Mouse (Mus musculus) olfactory bulb, adult 2 months (tissue): ENCODE measurements at regions not wholly inside any gene's neighbourhood (a gene's known extent, or its start where the extent isn't known, plus 50 kb on each side); places are given as distances from the start of the nearest gene placed in this dataset.
"Not testable (repeated sequence)": the region's sequence is repeated elsewhere in the genome, so short reads cannot be mapped to it uniquely, and the experiment has no call there.

Experiments used
- H3K27ac ChIP-seq: fragments of 200-500 bp; 2 replicates; pipeline ENCODE4 v1.5.1; 2012; ENCODE audit warnings: low read depth, low read length; ENCODE audit not compliant: insufficient read depth
- H3K4me1 ChIP-seq: fragments of 200-500 bp; 2 replicates; pipeline ENCODE4 v1.6.1; 2012; ENCODE audit warnings: low read length; ENCODE audit not compliant: control insufficient read depth, insufficient read depth
- H3K4me3 ChIP-seq: fragments of 200-500 bp; 2 replicates; pipeline ENCODE4 v1.5.1; 2012; ENCODE audit warnings: mild to moderate bottlenecking, low read depth, low read length, moderate library complexity; ENCODE audit not compliant: insufficient read depth
- CTCF ChIP-seq: fragments of 200-500 bp; IDR thresholded peaks from 2 replicates; pipeline ENCODE4 v1.5.1; 2012; ENCODE audit warnings: low read depth, mild to moderate bottlenecking, low read length, moderate library complexity; ENCODE audit not compliant: insufficient read depth
- POLR2A ChIP-seq: fragments of 200-500 bp; IDR thresholded peaks from 2 replicates; pipeline ENCODE4 v1.6.1; 2012; ENCODE audit warnings: mild to moderate bottlenecking, low read depth, low read length, moderate library complexity; ENCODE audit not compliant: insufficient read depth
- WGBS: fragments of 180-500 bp; shearing (Covaris S2); methylation state at CpG from one replicate; pipeline ENCODE4 v1.1.7; 2018; 5-methylcytosine and 5-hydroxymethylcytosine counted together

DNA sequence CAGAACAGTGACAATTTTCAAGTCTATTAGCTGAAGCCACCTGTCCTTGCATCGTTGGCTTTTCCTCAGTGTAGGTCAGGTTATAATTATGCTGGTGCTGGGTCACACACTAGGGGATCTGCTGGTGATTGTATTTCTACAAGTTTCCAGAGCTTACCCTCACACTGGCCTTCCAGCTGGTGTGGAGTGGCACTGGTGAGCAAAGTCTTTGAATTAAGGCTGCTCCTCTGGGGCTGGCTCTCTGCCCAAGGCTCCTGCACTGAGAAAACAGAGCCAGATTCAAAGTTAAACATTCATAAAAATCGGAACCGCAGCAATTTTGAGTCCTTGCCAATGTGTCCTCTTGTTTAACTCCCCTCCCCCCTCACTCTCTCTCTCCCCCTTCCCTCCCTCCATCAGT lies 75.7 kb upstream of the Creb5 start:
- TF ChIP-seq POLR2A, result no peak
- TF ChIP-seq CTCF, result no peak
- H3K4me3 ChIP-seq, result no peak overlapping the region
- no peaks in the 10 kb centered on the region for H3K4me1 ChIP-seq
- H3K27ac ChIP-seq, result no peak overlapping the region
- 16% methylated on average over 3 of the region's 3 CpGs for WGBS

- TF ChIP-seq POLR2A, result no peak
- no peak for TF ChIP-seq CTCF
- Histone ChIP-seq H3K4me3 (no peak overlapping the region), H3K27ac (no peak overlapping the region), H3K4me1 (no peaks in the 10 kb centered on the region)
- 84% methylated on average over 6 of the region's 6 CpGs for WGBS
Measured at GRCm38 (mm10) chr6:53209398-53209797, 77.7 kb upstream of the Creb5 start.

- Histone ChIP-seq H3K4me3 (no peak overlapping the region), H3K4me1 (no peaks in the 10 kb centered on the region), H3K27ac (no peak overlapping the region)
- no peak for TF ChIP-seq CTCF
- no peak for TF ChIP-seq POLR2A
- WGBS, result 57% methylated on average over 3 of the region's 3 CpGs
Measured at GRCm38 (mm10) chr6:53208474-53208873, 78.6 kb upstream of the Creb5 start.

- TF ChIP-seq POLR2A (no peak), CTCF (no peak)
- H3K4me3 ChIP-seq, result no peak overlapping the region
- WGBS, result 90% methylated on average over 5 of the region's 5 CpGs
- no peaks in the 10 kb centered on the region for H3K4me1 ChIP-seq
- no peak overlapping the region for H3K27ac ChIP-seq
Measured at GRCm38 (mm10) chr6:53207781-53208180, 79.3 kb upstream of the Creb5 start.

DNA sequence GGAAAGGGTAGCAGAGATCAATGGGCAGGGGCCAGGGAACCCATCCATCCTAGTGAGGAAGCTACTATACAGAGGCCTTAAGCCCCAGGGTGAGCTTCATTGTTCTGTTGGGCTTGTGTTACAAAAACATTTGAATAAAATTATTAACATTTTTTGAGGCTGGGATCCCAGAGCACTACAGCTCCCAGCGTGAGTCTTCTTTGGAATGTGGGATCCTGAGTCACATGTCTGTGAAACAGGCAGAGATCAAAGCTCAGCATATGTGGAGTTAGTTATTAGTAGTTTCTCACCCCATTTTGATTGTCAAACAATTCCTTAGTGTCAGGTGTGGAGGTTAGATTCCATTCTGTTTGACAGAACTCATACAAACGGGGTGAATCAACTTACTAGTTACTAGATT lies 79.7 kb upstream of the Creb5 start:
- Histone ChIP-seq H3K4me1 (no peaks in the 10 kb centered on the region), H3K4me3 (no peak overlapping the region), H3K27ac (no peak overlapping the region)
- WGBS, result 86% methylated on average over 2 of the region's 2 CpGs
- no peak for TF ChIP-seq POLR2A
- no peak for TF ChIP-seq CTCF

DNA sequence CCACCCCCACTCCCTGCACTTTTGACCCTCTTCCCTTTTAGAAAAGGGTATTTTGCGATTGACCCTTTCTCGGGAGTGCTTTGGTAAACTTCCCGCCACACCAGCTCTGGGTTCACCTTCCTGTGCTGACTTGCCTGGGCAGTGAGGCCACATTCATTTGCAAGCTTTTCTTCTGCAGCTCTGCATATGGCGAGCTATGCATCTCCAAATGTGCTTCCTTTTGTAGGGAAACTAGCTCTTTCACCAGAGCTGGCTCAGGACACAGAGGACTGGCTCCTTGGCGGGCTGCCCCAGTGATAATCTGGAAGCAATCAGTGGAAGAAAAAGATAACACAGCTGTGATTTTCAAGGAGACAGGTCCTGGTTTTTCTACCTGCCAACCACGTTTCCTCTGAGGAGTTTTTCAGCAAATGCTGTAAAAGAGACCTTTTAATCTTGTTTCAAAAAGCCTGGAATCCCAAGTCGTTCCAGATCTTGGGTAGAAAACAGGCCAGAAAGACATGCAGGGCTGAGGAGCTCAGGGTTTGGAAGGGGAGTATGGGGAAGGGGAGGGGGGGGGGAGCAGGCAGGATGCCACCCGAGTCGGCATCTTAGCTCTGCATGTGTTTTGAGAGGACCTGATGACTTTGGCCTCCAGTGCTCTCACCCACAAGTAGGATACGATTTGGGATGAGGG lies 85.7 kb upstream of the Creb5 start:
- no peak overlapping the region for H3K4me3 ChIP-seq
- H3K27ac ChIP-seq, result no peak overlapping the region
- 49% methylated on average over 10 of the region's 10 CpGs for WGBS
- H3K4me1 ChIP-seq, result peaks cover 4% of the 10 kb centered on the region; the same call in 1 of the 2 replicates
- TF ChIP-seq CTCF (no peak), POLR2A (no peak)

GRCm38 (mm10) chr6:53199474-53199873 lies 87.6 kb upstream of the Creb5 start:
- Histone ChIP-seq H3K27ac (no peak overlapping the region), H3K4me3 (no peak overlapping the region), H3K4me1 (peaks cover 4% of the 10 kb centered on the region; the same call in 1 of the 2 replicates)
- WGBS, result 56% methylated on average over 2 of the region's 2 CpGs
- TF ChIP-seq POLR2A (no peak), CTCF (no peak)

- not testable (repeated sequence) for H3K4me1 ChIP-seq, H3K27ac ChIP-seq, H3K4me3 ChIP-seq
- WGBS, result 96% methylated on average over 17 of the region's 17 CpGs
Measured at GRCm38 (mm10) chr6:53182131-53182530, 104.9 kb upstream of the Creb5 start.

GRCm38 (mm10) chr6:53164423-53164841 lies 96.0 kb upstream of the Jazf1 start:
- TF ChIP-seq CTCF, result no peak
- no peak for TF ChIP-seq POLR2A
- Histone ChIP-seq H3K4me3 (no peak overlapping the region), H3K27ac (no peak overlapping the region), H3K4me1 (no peaks in the 10 kb centered on the region)
- WGBS, result 11% methylated on average over 10 of the region's 10 CpGs

DNA sequence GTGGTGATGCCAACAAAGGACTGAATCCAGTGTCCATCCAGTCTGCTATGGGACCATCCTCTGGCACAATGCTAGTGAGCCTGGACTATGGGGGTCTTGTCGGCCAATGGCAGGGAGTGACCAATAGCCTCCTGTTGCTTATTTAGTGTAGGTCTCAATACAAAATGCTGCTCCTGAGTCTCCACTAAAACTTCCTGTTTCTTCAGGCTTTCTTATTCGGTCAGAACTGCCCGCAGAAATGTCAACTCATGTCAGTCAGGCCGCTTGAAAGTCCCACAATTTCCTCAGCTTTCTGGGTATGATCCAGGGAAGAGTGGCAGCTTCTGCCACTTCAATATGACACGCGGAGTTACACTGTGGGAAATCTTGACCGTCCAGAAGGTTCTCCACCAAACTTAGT lies 94.7 kb upstream of the Jazf1 start:
- Histone ChIP-seq H3K4me1 (no peaks in the 10 kb centered on the region), H3K27ac (no peak overlapping the region), H3K4me3 (no peak overlapping the region)
- TF ChIP-seq CTCF, result no peak
- no peak for TF ChIP-seq POLR2A
- 92% methylated on average over 7 of the region's 7 CpGs for WGBS
